Mouse (Mus musculus): ENCODE data around the gene 4930558K02Rik.

4930558K02Rik gene

GRCm38 (mm10) chr1:161992389-161992788 is 13.0 kb upstream of the 4930558K02Rik start:
- DNase-seq (ENCODE audit: low spot score) = no peak

- no peak for DNase-seq (ENCODE audit: low spot score)
These were observed 12.4 kb upstream of the 4930558K02Rik start for GRCm38 (mm10) chr1:161991846-161992245.

GRCm38 (mm10) chr1:161990684-161991578 is 11.5 kb upstream of the 4930558K02Rik start:
- no peak for DNase-seq (ENCODE audit: low spot score)

- no peak for DNase-seq (ENCODE audit: low spot score)
These were observed 4.6 kb upstream of the 4930558K02Rik start for GRCm38 (mm10) chr1:161983979-161984566.

DNA sequence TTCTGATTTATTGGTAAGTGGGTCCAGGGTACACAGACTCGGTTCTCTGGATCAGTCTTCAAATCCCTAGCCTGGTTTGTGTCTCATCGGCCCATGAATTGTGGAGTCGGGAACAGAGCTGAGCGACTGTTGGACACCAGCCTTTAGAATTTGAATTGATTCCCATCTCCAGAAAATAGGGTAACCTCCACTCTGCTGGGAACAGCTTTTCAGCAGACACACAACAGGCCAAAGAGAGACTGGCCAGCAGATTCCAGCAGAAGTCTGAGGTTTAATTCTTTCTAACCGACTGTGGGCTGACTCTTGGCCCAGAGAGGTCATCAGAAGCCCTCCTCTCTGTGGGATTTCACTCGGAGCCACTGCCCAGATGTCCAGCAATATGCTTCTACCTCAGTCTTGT is 4.0 kb upstream of the 4930558K02Rik start:
- no peak for DNase-seq (ENCODE audit: low spot score)

- DNase-seq (ENCODE audit: low spot score) = no peak
These were observed 1.3 kb upstream of the 4930558K02Rik start for GRCm38 (mm10) chr1:161980626-161981298.

DNA sequence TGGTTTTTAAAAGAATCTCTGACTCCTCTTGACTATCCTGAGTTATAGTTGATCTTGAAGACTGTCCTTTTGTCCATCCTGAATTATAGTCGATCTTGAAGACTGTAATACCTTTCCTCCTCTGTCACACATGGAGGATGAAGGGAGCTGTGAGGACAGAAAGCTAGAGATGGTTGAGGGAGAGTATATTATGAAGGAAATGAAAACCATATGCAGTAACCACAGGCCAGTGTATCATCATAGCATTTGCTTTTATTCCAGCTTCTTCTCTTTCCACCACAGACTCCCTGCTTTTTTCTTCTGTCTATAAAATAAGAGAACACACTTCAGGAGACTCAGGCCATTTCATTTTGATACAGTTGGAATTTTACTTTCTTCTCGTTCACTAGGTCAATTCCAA is 610 bp upstream of the 4930558K02Rik start:
- DNase-seq (ENCODE audit: low spot score) = no peak

GRCm38 (mm10) chr1:161978173-161978700 is 1.2 kb downstream of the 4930558K02Rik start:
- no peak for DNase-seq (ENCODE audit: low spot score)

GRCm38 (mm10) chr1:161977331-161977730 is 2.1 kb downstream of the 4930558K02Rik start:
- no peak for DNase-seq (ENCODE audit: low spot score)

- no peak for DNase-seq (ENCODE audit: low spot score)
These were observed 2.9 kb downstream of the 4930558K02Rik start for GRCm38 (mm10) chr1:161976255-161977182.

DNA sequence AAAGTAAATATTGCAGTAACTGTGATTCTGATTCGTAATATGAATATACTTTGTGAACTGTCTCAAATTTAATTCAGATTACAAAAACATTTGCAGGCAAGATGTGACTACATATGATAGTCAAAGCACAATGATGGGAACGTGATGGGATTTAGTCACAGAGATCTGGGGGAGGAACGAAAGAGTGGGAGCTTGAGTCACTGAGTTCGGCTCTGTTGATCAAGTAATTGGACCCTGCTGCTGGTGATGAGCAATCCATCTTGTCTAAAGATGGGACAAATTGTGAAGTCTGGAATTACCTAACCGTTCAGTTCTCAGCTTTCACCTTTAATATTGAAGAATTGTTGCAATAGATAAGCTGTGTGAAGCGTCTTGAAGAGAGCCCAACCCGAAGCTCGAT is 7.2 kb downstream of the 4930558K02Rik start:
- no peak for DNase-seq (ENCODE audit: low spot score)

DNA sequence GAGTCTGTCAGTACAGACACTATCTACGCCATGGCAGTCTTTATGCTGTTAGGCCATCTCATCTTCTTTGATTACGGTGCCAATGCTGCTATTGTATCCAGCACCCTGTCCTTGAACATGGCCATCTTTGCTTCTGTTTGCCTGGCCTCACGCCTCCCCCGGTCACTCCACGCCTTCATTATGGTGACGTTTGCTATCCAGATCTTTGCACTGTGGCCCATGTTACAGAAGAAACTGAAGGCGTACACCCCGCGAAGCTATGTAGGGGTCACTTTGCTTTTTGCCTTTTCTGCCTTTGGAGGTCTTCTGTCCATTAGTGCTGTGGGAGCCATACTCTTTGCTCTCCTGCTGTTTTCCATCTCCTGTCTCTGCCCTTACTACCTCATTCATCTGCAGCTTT is 8.6 kb downstream of the 4930558K02Rik start:
- no peak for DNase-seq (ENCODE audit: low spot score)

- DNase-seq (ENCODE audit: low spot score) = peak; percentile 72
These were observed 10.6 kb downstream of the 4930558K02Rik start, which contains the start of gene Pigc for GRCm38 (mm10) chr1:161968589-161969407. Gene Pigc (plus strand): TSS chr1:161969186.

- DNase-seq (ENCODE audit: low spot score) = no peak
These were observed 11.5 kb downstream of the 4930558K02Rik start for GRCm38 (mm10) chr1:161967936-161968335.

DNA sequence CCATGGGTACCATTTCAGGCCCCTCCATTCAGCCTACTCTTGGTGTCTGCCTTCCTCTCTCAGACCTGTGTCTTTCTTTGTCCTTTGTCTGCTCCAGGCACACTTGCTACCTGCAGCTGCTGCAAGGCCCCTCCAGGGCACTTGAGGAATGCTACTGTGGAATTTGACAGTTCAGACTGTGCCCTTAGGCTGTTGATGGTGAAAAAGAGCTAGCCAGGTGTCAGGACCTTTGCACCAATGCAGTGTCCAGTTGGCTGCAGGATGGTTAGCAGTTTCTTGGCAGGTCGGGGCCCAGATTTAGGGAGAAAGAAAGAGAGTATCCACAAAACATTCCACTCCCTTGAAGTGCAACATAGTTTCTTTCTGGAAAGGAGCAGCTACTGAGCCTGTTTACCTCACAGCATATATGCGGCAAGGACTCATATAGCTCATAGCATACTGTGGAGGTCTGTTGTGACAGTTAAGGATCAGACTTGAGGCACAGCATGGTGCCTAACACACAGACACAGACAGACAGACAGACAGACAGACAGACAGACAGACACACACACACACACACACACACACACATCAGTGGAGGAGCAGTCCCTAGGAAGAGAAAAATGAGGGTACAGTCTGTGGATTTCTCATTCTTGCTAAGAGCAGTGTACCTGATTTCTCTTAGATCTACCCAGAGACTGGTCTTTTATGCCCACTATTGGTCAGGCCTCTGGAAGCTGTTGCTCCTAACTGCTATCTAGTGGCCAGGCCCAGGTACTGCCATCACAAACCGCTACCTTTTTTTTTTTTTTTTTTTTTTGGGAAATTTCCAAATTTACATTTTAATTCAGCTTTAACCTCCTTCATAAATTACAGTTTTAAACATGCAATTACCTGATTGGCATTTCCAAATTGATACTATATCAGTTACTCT is 16.7 kb downstream of the 4930558K02Rik start:
- no peak for DNase-seq (ENCODE audit: low spot score)

DNA sequence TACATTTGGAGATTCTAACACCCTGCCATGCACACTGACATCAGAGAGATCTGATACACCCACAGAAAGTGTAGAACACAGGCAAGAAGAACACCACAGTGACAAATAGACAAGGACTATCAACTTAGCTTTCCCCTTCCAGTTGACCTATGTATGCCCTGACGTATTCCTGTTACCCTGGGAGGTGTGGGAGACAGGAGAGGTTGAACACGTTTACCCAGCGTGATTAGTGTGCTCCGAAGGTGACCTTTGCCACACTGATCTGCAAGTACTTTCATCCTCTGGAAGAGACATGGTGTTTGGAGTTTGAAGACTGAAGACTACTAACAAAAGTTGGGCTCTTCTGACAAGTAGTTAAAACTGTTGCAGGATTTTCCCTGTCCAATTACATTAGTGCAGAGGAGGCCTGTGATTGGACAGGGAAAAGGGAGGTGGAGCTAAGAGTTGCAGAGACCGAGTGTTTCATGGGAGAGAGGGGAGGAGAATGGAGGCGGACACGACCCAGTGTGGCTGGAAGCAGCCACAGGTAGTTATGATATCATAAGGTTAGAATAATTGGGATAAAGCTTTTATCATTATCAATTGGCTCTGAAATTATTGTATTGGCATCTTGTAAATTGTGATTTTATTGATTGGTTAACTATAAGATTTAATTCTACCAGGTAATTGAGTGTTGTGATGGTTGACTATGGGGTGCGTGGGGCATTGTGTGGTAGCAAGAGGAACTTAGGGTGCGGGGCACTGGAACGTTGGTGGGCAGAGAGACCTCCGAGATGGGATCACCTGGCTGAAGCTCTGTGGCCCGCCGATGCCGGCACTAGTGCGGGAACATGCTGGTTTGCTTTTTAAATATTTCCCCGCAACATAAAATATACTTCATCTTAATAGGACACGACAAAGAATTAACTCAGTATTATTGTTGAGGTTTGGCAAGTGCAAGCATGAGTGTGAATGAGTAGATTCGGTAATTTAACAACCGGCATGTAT is 21.2 kb downstream of the 4930558K02Rik start:
- DNase-seq (ENCODE audit: low spot score) = no peak

- DNase-seq (ENCODE audit: low spot score) = no peak
These were observed 23.6 kb downstream of the 4930558K02Rik start for GRCm38 (mm10) chr1:161955846-161956245.

- no peak for DNase-seq (ENCODE audit: low spot score)
These were observed 26.8 kb downstream of the 4930558K02Rik start for GRCm38 (mm10) chr1:161952599-161952998.
